Mouse (Mus musculus) hindbrain, postnatal 0 days (tissue): Measurements from ENCODE around the gene Lhx5. TPM values are rescaled to one million over a fixed set of nuclear protein-coding genes. Genes with fewer than 3 reads are reported as not detected.

Source experiments
- ATAC-seq: fragments of 200-750 bp; cut with Nextera tagmentation; 2 replicates; pipeline ENCODE4 v1.8.0; 2017; ENCODE audit warnings: mild to moderate bottlenecking, moderate TSS enrichment, moderate library complexity
- DNase-seq: peaks from one replicate; pipeline ENCODE4 v3.0.0-alpha.2; 2015; ENCODE audit warnings: low spot score
- H3K27ac ChIP-seq: fragments of 300-500 bp; sonication (generic); 2 replicates; pipeline ENCODE4 v1.5.1; 2014; ENCODE audit warnings: mild to moderate bottlenecking
- H3K27me3 ChIP-seq: fragments of 300-500 bp; sonication (generic); 2 replicates; pipeline ENCODE4 v1.6.1; 2014; ENCODE audit warnings: low read length, mixed read lengths; ENCODE audit not compliant: insufficient read depth
- H3K36me3 ChIP-seq: fragments of 300-500 bp; sonication (generic); 2 replicates; pipeline ENCODE4 v1.6.1; 2014; ENCODE audit warnings: low read length, mixed read lengths; ENCODE audit not compliant: insufficient read depth
- H3K4me1 ChIP-seq: fragments of 300-500 bp; sonication (generic); 2 replicates; pipeline ENCODE4 v1.6.1; 2014; ENCODE audit warnings: antibody characterized with exemption, low read length, mixed read lengths; ENCODE audit not compliant: insufficient read depth
- H3K4me2 ChIP-seq: fragments of 300-500 bp; sonication (generic); 2 replicates; pipeline ENCODE4 v1.6.1; 2014; ENCODE audit warnings: low read depth, mild to moderate bottlenecking, low read length, moderate library complexity, mixed read lengths
- H3K4me3 ChIP-seq: fragments of 300-500 bp; sonication (generic); 2 replicates; pipeline ENCODE4 v1.5.1; 2014; ENCODE audit warnings: low read length
- H3K9ac ChIP-seq: fragments of 300-500 bp; sonication (generic); replicated peaks from 2 replicates; pipeline ENCODE4 v1.6.1; 2014; ENCODE audit warnings: mild to moderate bottlenecking, low read length, moderate library complexity, mixed read lengths
- H3K9me3 ChIP-seq: fragments of 300-500 bp; sonication (generic); 2 replicates; pipeline ENCODE4 v1.6.1; 2016; ENCODE audit warnings: low read length, mixed read lengths
- CTCF ChIP-seq: IDR thresholded peaks from 2 replicates; pipeline ENCODE4 v1.5.1; 2016; ENCODE audit warnings: antibody characterized with exemption, control low read depth, low read depth
- WGBS: fragments of 180-500 bp; shearing (Covaris S2); extraction: QIAGEN DNeasy Blood & Tissue Kit; methylation state at CpG from one replicate; pipeline ENCODE4 v1.1.7; 2014; 5-methylcytosine and 5-hydroxymethylcytosine counted together
- polyA plus RNA-seq: library from polyadenylated mRNA; unstranded; fragments of >200 nt; fragmentation: Nextera tagmentation; extraction: Ambion mirVana; gene quantifications from 2 replicates; pipeline ENCODE4 v1.2.1, GENCODE M21; 2015
- total RNA-seq: library from RNA; depleted of rRNA; stranded (reverse); fragments of >200 nt; gene quantifications from 2 replicates; pipeline ENCODE4 v1.2.3, GENCODE M21; 2014

Lhx5 gene
- total and polyA plus RNA-seq, 2 experiments from 2014 or later: 15.2 to 31.0 TPM

- peak overlapping the region; percentile 51 for H3K4me2 ChIP-seq
- peaks cover 44% of the 10 kb centered on the region for H3K27me3 ChIP-seq
- ATAC-seq (no peak), DNase-seq (no peak)
- under 1% methylated on average over 11 of the region's 11 CpGs for WGBS
- peak overlapping the region; percentile 82 for H3K27ac ChIP-seq
- no peaks in the 10 kb centered on the region for H3K9me3 ChIP-seq
- H3K9ac ChIP-seq: peak overlapping the region; percentile 55
- peak overlapping the region; percentile 30 for H3K4me3 ChIP-seq
- no peaks in the 10 kb centered on the region for H3K4me1 ChIP-seq
- H3K36me3 ChIP-seq: no peaks in the 10 kb centered on the region
- TF ChIP-seq CTCF: no peak
These were observed 6.8 kb upstream of the Lhx5 start for GRCm38 (mm10) chr5:120424657-120425056.

- H3K27me3 ChIP-seq: peaks cover 52% of the 10 kb centered on the region
- ATAC-seq (no peak), DNase-seq (no peak)
- WGBS: under 1% methylated on average over 16 of the region's 20 CpGs
- TF ChIP-seq CTCF: no peak
- H3K4me2 ChIP-seq: peak overlapping the region; percentile 51
- H3K9ac ChIP-seq: peak overlapping the region; percentile 53
- H3K9me3 ChIP-seq: no peaks in the 10 kb centered on the region
- H3K27ac ChIP-seq: peak overlapping the region; percentile 82
- no peaks in the 10 kb centered on the region for H3K36me3 ChIP-seq
- peak overlapping the region; percentile 30 for H3K4me3 ChIP-seq
- H3K4me1 ChIP-seq: no peaks in the 10 kb centered on the region
These were observed 5.8 kb upstream of the Lhx5 start for GRCm38 (mm10) chr5:120425711-120426110.

GRCm38 (mm10) chr5:120426572-120426971 is 4.9 kb upstream of the Lhx5 start:
- Histone ChIP-seq H3K9me3 (no peaks in the 10 kb centered on the region), H3K9ac (peak overlapping the region; percentile 58), H3K4me2 (peak overlapping the region; percentile 61), H3K27me3 (peaks cover 56% of the 10 kb centered on the region), H3K36me3 (no peaks in the 10 kb centered on the region), H3K27ac (peak overlapping the region; percentile 81), H3K4me1 (no peaks in the 10 kb centered on the region), H3K4me3 (peak overlapping the region; percentile 24; the same call in 1 of the 2 replicates)
- TF ChIP-seq CTCF: no peak
- no peak for DNase-seq
- ATAC-seq: no peak
- WGBS: under 1% methylated on average over 10 of the region's 10 CpGs

DNA sequence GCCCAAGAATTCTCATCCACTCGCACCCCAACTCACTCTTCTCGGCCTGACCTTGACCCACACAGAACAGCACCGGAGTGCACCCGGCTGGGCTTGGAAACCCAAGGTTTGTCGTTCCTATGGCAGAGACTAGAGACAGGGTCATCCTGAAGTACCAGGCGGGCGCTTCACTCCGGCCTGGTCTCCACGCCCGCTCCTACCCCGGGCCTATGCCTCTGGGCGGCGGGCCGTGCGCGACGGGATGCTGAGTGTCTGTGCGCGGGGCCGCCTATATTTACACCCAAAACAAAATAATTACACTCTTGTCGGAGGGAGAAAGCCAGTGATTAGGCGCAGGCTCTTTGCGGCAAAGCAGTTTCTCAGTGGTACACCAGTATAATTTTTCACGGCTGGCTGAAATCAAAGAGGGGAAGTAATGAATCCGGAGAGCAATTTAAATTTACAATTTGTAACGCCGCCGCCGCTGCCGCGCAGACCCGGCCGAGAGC is 4.0 kb upstream of the Lhx5 start:
- Histone ChIP-seq H3K4me3 (peak overlapping the region; percentile 24), H3K27me3 (peaks cover 61% of the 10 kb centered on the region)
- no peak for ATAC-seq

GRCm38 (mm10) chr5:120428189-120428838 is 3.2 kb upstream of the Lhx5 start:
- Histone ChIP-seq H3K4me2 (peak overlapping the region; percentile 61), H3K27ac (peak overlapping the region; percentile 81), H3K9me3 (no peaks in the 10 kb centered on the region), H3K9ac (peak overlapping the region; percentile 58; the same call in 1 of the 2 replicates), H3K27me3 (peaks cover 59% of the 10 kb centered on the region), H3K36me3 (no peaks in the 10 kb centered on the region), H3K4me3 (peak overlapping the region; percentile 24), H3K4me1 (no peaks in the 10 kb centered on the region)
- ATAC-seq (no peak), DNase-seq (no peak)
- no peak for TF ChIP-seq CTCF
- 3% methylated on average over 21 of the region's 21 CpGs for WGBS

More for the DNA sequence above, 4.0 kb upstream of the Lhx5 start:
- peak overlapping the region; percentile 58 for H3K9ac ChIP-seq
- WGBS: 0% methylated on average over 33 of the region's 33 CpGs
- H3K36me3 ChIP-seq: no peaks in the 10 kb centered on the region
- H3K4me2 ChIP-seq: peak overlapping the region; percentile 61
- H3K4me1 ChIP-seq: no peaks in the 10 kb centered on the region
- H3K9me3 ChIP-seq: no peaks in the 10 kb centered on the region
- no peak for TF ChIP-seq CTCF
- H3K27ac ChIP-seq: peak overlapping the region; percentile 81
- DNase-seq: no peak

DNA sequence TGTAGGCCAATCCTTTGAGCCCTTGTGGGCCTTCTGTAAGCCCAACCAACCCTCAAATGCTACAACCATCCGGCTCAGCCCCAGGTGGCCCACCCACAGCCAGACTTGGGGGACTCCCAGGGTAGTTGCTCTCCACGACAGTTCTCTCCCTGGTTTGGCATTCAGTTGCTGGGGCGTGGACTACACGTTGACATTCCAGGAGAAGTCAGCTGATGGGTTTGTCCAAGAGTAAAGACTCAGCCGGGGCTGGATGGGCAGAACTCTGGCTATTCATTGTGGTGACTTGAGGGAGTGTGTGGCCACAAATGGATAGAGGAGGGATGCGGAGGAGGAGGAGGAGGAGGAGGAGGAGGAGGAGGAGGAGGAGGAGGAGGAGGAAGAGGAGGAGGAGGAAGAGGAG is 2.5 kb upstream of the Lhx5 start:
- no peak for DNase-seq
- peak overlapping the region; percentile 61 for H3K4me2 ChIP-seq

DNA sequence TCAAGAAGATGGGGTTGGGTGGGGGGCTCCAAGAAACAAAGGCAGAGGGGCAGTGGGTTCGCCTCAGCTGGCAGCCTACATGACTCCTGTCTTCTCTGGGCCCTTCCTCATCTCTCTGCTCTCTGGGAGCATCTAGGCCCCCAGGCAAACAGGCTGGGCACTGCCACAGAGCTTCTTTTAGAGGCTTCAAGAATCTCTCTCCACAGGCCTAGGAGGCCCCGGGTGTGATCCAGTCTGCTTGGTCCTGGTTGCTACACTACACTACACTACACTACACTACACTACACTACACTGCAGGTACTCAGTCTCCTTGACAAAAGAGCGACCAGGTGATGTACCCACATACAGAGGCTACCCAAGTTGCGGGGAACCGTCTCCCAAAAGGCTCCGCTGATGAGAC is 1.8 kb upstream of the Lhx5 start:
- Histone ChIP-seq H3K4me2 (peak overlapping the region; percentile 61), H3K9me3 (no peaks in the 10 kb centered on the region), H3K36me3 (no peaks in the 10 kb centered on the region), H3K27ac (peak overlapping the region; percentile 45; the same call in 1 of the 2 replicates), H3K9ac (peak overlapping the region; percentile 24; the same call in 1 of the 2 replicates), H3K27me3 (peaks cover 65% of the 10 kb centered on the region), H3K4me1 (no peaks in the 10 kb centered on the region), H3K4me3 (peak overlapping the region; percentile 46)
- ATAC-seq (no peak), DNase-seq (no peak)
- TF ChIP-seq CTCF: no peak
- 8% methylated on average over 6 of the region's 6 CpGs for WGBS

More for the DNA sequence above, 2.5 kb upstream of the Lhx5 start:
- peak overlapping the region; percentile 24; the same call in 1 of the 2 replicates for H3K4me3 ChIP-seq
- peaks cover 64% of the 10 kb centered on the region for H3K27me3 ChIP-seq
- no peaks in the 10 kb centered on the region for H3K9me3 ChIP-seq
- H3K9ac ChIP-seq: peak overlapping the region; percentile 58; the same call in 1 of the 2 replicates
- peak overlapping the region; percentile 81 for H3K27ac ChIP-seq
- H3K4me1 ChIP-seq: no peaks in the 10 kb centered on the region
- ATAC-seq: no peak
- WGBS: 2% methylated on average over 5 of the region's 6 CpGs
- no peaks in the 10 kb centered on the region for H3K36me3 ChIP-seq
- no peak for TF ChIP-seq CTCF
